Mouse (Mus musculus) midbrain, embryonic 11.5 days (tissue): ENCODE measurements around the gene 2010003K11Rik. TPM values are rescaled to one million over a fixed set of nuclear protein-coding genes. Genes with fewer than 3 reads are reported as not detected.
A peak's percentile ranks its signal among the peaks of the same experiment; 100 is the strongest.

Experiments
- ATAC-seq: fragments of 200-750 bp; cut with Nextera tagmentation; 2 replicates; pipeline ENCODE4 v1.8.0; 2017; ENCODE audit warnings: moderate TSS enrichment, moderate library complexity; ENCODE audit not compliant: low FRiP score
- DNase-seq: peaks from one replicate; pipeline ENCODE4 v3.0.0; 2015; ENCODE audit warnings: low spot score; ENCODE audit errors: missing footprints
- H3K27ac ChIP-seq: fragments of 300-500 bp; sonication (generic); 2 replicates; pipeline ENCODE4 v1.5.1; 2014; ENCODE audit warnings: low read depth, low read length
- H3K27me3 ChIP-seq: fragments of 300-500 bp; sonication (generic); 2 replicates; pipeline ENCODE4 v1.6.1; 2014; ENCODE audit warnings: mild to moderate bottlenecking, low read length, moderate library complexity, mixed read lengths; ENCODE audit not compliant: control insufficient read depth, insufficient read depth
- H3K36me3 ChIP-seq: fragments of 300-500 bp; sonication (generic); 2 replicates; pipeline ENCODE4 v1.6.1; 2014; ENCODE audit warnings: mild to moderate bottlenecking, low read length, moderate library complexity, mixed read lengths; ENCODE audit not compliant: control insufficient read depth, insufficient read depth
- H3K4me1 ChIP-seq: fragments of 300-500 bp; sonication (generic); 2 replicates; pipeline ENCODE4 v1.6.1; 2014; ENCODE audit warnings: low read length; ENCODE audit not compliant: control insufficient read depth, insufficient read depth
- H3K4me2 ChIP-seq: fragments of 300-500 bp; sonication (generic); 2 replicates; pipeline ENCODE4 v1.6.1; 2014; ENCODE audit warnings: mild to moderate bottlenecking, moderate library complexity
- H3K4me3 ChIP-seq: fragments of 300-500 bp; sonication (generic); 2 replicates; pipeline ENCODE4 v1.5.1; 2014; ENCODE audit warnings: low read depth, low read length
- H3K9ac ChIP-seq: fragments of 300-500 bp; sonication (generic); 2 replicates; pipeline ENCODE4 v1.6.1; 2014; ENCODE audit warnings: low read length
- H3K9me3 ChIP-seq: fragments of 300-500 bp; sonication (generic); 2 replicates; pipeline ENCODE4 v1.6.1; 2016; ENCODE audit warnings: low read length; ENCODE audit not compliant: control insufficient read depth
- WGBS: fragments of 180-500 bp; shearing (Covaris S2); extraction: QIAGEN DNeasy Blood & Tissue Kit; methylation state at CpG from one replicate; pipeline ENCODE4 v1.1.7; 2014; 5-methylcytosine and 5-hydroxymethylcytosine counted together
- polyA plus RNA-seq: library from polyadenylated mRNA; unstranded; fragments of >200 nt; fragmentation: Nextera tagmentation; extraction: Ambion mirVana; gene quantifications from 2 replicates; pipeline ENCODE4 v1.2.1, GENCODE M21; 2014

The 2010003K11Rik gene
- not detected in 2 replicates for polyA plus RNA-seq

DNA sequence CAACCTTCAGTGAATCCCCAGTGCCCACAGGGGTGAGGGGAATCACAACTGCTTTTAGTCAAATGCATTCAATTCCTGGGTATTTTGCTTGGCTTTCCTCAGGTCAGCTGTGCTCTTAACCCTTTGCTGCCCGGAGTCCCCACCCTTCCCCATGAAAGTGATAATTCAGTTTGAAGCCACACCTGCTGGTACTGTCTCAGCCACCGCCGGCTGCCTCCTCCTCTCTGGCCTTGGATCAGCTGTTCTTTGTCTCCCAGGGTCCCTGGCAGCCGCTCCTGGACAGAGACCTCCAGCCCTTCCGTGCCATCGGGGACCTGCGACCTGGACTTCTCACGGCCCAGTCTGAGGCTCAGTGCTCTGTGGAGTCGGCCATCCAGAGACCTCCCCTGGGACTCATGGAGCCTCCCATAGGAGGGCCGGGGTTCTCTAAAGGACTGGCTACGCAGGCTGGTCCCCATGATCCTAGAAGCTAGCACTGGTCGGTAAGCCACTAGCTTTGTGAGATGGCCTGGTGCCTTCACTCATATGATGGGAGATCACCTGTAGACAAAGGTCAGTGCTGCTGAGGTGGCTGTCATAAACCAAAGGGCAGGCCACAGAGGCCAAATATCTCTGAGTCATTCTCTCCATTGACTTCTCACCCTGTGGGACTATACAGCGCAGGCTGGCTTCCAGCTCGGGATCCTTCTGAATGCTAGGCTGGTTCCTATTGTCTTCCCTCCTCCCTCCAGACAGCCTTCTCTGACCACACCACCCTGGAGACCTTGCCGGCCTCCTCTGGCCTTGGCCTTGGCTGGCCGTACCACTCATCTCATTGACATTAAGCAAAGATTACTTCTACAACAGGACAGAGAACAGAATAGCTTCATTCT lies at the start of gene 2010003K11Rik:
Gene 2010003K11Rik, minus strand, starts transcription at position 522 of the 872 bp plus-strand sequence.
- 59% methylated on average over 16 of the region's 16 CpGs for WGBS
- Histone ChIP-seq H3K27me3 (no peaks in the 10 kb centered on the region), H3K36me3 (no peaks in the 10 kb centered on the region), H3K27ac (no peak within 1 kb of the TSS), H3K9ac (no peak within 1 kb of the TSS), H3K4me2 (peak within 1 kb of the TSS; percentile 7; the same call in 1 of the 2 replicates), H3K9me3 (no peaks in the 10 kb centered on the region), H3K4me1 (no peaks in the 10 kb centered on the region), H3K4me3 (no peak within 1 kb of the TSS)
- ATAC-seq (no peak), DNase-seq (no peak)

DNA sequence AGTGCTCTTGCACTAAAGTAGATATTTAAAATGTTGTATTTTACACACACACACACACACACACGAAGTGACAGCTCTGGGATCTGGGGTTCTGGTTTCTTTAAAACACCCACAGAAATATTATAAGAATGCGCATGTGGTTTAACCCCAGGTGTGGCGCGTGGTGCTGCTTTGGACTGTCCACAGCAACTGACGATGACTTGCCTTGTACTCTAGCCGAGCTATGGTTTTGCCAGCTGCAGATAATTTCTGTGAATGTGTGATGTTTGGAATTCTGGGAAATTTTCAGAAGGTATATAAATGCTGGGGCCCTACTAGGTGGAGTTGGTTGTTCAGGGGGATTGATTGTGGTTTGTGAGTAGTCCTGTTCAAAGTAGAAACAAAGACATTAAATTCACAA lies 49.4 kb upstream of the 2010003K11Rik start:
- WGBS = 86% methylated on average over 6 of the region's 6 CpGs
- no peak overlapping the region for H3K27ac ChIP-seq
- H3K4me3 ChIP-seq = no peak overlapping the region
- peak; percentile 51 for DNase-seq
- H3K4me1 ChIP-seq = no peaks in the 10 kb centered on the region
- H3K36me3 ChIP-seq = no peaks in the 10 kb centered on the region
- H3K9ac ChIP-seq = no peak overlapping the region
- no peaks in the 10 kb centered on the region for H3K27me3 ChIP-seq
- ATAC-seq = no peak
- H3K9me3 ChIP-seq = no peaks in the 10 kb centered on the region
- H3K4me2 ChIP-seq = no peak overlapping the region

DNA sequence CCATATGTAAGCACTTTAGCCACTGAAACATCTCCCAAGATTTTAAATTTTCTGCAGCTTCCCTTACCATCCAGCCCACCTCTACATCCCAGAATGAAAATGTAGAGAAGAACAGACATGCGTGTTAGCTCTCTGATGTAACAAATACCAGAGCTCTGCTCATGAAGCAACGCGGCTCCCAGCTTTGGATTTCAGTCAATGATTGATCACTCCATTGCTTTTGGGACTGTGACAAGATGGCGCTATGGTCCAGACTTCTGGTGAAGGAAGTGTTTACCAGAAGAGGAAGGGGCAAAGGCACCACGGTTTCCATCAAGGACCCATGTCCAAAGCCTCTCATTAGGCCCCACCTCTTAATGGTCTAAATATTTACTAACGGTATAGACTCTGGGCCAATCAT lies 47.5 kb upstream of the 2010003K11Rik start:
- no peak overlapping the region for H3K4me2 ChIP-seq
- H3K36me3 ChIP-seq = no peaks in the 10 kb centered on the region
- ATAC-seq = no peak
- DNase-seq = peak; percentile 8
- H3K4me3 ChIP-seq = no peak overlapping the region
- H3K27ac ChIP-seq = no peak overlapping the region
- H3K4me1 ChIP-seq = no peaks in the 10 kb centered on the region
- 93% methylated on average over 6 of the region's 6 CpGs for WGBS
- no peak overlapping the region for H3K9ac ChIP-seq
- H3K9me3 ChIP-seq = no peaks in the 10 kb centered on the region
- no peaks in the 10 kb centered on the region for H3K27me3 ChIP-seq

DNA sequence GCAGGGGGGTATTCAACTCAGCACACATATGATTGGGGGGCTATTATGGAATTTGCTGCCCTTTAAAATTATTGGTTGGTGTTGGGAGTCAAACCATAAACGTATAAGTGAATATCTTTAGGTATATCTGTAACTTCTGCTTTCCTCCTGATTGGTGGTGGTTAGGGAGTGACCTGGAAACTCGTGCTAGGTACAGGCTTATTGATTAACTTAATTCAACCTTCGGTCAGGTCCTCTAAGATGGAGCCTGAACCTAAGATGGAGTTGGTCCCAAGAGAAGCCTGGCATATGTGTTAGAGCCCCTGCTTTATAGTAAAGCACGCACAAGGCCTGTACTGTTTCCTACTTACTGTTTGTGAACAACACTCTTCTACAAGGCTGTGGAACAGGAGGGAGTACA lies 46.7 kb upstream of the 2010003K11Rik start:
- 87% methylated on average over 4 of the region's 4 CpGs for WGBS

DNA sequence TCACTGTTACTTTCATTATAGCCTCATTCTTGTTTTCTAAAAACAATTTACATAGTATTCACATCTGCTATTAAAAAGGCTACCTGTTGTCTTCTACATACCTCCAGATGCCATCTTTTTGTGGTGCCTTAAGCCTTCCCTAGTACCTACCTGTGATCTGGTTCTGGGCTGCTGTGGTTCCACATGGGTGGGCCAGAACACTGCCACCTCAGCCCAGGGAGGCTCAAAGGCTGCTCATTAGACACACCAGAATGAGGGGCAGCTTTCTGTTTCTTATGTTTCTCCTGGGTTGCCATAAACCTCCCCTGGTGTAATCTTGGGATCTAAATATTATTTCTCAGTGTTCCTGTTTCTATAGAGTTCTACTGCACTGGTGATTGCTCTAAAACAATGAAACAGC lies 43.7 kb upstream of the 2010003K11Rik start:
- H3K4me2 ChIP-seq = no peak overlapping the region
- no peaks in the 10 kb centered on the region for H3K4me1 ChIP-seq
- no peak for DNase-seq
- H3K36me3 ChIP-seq = no peaks in the 10 kb centered on the region
- no peaks in the 10 kb centered on the region for H3K27me3 ChIP-seq
- no peak overlapping the region for H3K4me3 ChIP-seq
- H3K9ac ChIP-seq = no peak overlapping the region
- H3K27ac ChIP-seq = no peak overlapping the region
- no peak for ATAC-seq
- no peaks in the 10 kb centered on the region for H3K9me3 ChIP-seq

More for the DNA sequence above, 46.7 kb upstream of the 2010003K11Rik start:
- Histone ChIP-seq H3K4me2 (no peak overlapping the region), H3K27me3 (no peaks in the 10 kb centered on the region), H3K36me3 (no peaks in the 10 kb centered on the region), H3K4me1 (no peaks in the 10 kb centered on the region), H3K9me3 (no peaks in the 10 kb centered on the region), H3K4me3 (no peak overlapping the region), H3K9ac (no peak overlapping the region), H3K27ac (no peak overlapping the region)
- ATAC-seq (no peak), DNase-seq (peak; percentile 68)

DNA sequence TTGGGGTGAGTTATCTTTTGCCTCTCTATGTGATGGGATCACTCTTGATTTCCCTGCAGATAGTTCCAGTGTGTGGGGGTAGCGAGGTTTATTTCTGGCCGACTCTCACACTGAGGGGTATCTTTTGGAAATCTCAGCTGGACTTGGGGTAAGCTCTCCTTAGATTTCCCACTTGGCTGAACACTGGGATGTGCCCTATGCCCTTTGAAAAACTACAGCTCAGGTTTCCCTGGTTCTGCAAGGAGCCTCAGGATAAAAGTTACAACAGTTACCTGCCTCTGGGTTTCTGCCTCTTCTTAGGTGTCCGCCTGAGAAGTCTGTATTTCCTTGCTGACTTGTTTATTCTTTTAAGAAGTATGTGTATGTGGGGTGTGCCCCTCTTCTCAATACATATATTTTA lies 42.6 kb upstream of the 2010003K11Rik start:
- no peak overlapping the region for H3K4me3 ChIP-seq
- H3K4me2 ChIP-seq = no peak overlapping the region
- H3K36me3 ChIP-seq = no peaks in the 10 kb centered on the region
- ATAC-seq (no peak), DNase-seq (no peak)
- H3K27ac ChIP-seq = no peak overlapping the region
- H3K27me3 ChIP-seq = no peaks in the 10 kb centered on the region
- no peaks in the 10 kb centered on the region for H3K4me1 ChIP-seq
- 81% methylated on average over 3 of the region's 3 CpGs for WGBS
- no peaks in the 10 kb centered on the region for H3K9me3 ChIP-seq
- H3K9ac ChIP-seq = no peak overlapping the region

DNA sequence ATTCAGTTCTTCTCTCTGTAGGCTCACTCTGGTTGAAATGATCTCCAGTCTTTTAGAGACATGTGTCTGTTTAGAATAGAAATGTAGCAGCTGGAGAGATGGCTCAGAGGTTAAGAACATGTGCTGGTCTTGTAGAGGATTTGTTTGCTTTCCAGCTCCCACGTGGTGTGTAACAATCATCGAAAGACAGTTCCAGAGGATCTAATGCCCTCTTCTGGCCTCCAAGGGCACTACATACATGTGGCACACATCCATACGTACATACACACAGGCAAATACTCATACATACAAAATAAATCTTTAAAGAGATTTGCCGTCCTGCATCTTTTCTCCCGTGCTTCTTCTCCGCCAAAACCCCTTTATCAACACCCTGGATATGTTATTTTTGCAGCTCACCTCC lies 41.9 kb upstream of the 2010003K11Rik start:
- ATAC-seq = no peak
- Histone ChIP-seq H3K9me3 (no peaks in the 10 kb centered on the region), H3K4me3 (no peak overlapping the region), H3K9ac (no peak overlapping the region), H3K27ac (no peak overlapping the region), H3K36me3 (no peaks in the 10 kb centered on the region), H3K4me1 (no peaks in the 10 kb centered on the region), H3K4me2 (no peak overlapping the region), H3K27me3 (no peaks in the 10 kb centered on the region)
- DNase-seq = no peak
- 88% methylated on average over 6 of the region's 6 CpGs for WGBS

DNA sequence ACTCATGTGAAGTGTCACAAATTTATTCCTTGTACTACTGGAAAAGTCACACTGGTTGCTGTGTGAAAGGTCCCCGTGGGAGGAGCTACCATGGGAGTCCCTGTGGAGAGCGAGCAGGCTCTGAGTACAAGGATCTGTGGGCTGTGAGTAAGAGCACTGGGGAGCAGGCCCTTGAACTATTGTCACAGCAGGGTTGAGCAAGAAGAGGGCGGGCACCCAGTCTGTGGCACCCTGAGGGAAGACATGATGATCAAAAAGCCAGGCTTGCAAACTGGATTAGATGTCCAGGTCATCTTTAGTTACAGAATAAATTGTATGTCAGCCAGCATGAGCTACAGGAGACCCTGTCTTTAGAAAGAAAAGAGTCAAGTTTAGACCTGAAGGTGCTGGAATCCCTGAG lies 38.2 kb upstream of the 2010003K11Rik start:
- no peak for ATAC-seq
- Histone ChIP-seq H3K36me3 (no peaks in the 10 kb centered on the region), H3K4me2 (no peak overlapping the region)

DNA sequence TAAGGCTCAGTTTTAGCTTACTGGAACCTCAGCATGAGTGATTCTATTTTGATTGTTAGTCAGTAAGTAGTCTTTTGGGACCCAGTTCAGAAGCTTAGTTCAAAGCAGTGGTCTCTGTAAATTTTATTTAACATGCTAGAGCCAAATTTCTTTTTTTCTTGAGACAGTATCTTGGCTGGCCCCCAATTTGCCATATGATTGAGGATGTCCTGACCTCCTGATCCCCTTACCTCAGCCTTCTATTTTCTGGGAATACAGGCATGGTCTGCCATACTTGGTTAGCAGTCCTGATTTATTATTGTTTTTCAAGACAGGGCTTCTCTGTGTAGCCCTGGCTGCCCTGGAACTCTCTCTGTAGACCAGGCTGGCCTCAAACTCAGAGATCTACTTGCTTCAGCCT lies 37.5 kb upstream of the 2010003K11Rik start:
- no peak overlapping the region for H3K4me2 ChIP-seq
- no peak overlapping the region for H3K27ac ChIP-seq
- no peaks in the 10 kb centered on the region for H3K9me3 ChIP-seq
- H3K36me3 ChIP-seq = no peaks in the 10 kb centered on the region
- H3K27me3 ChIP-seq = no peaks in the 10 kb centered on the region
- no peaks in the 10 kb centered on the region for H3K4me1 ChIP-seq
- ATAC-seq = no peak
- H3K4me3 ChIP-seq = no peak overlapping the region
- no peak overlapping the region for H3K9ac ChIP-seq
- no peak for DNase-seq

More for the DNA sequence above, 38.2 kb upstream of the 2010003K11Rik start:
- WGBS = 67% methylated on average over 3 of the region's 3 CpGs
- no peak overlapping the region for H3K4me3 ChIP-seq
- no peak for DNase-seq
- no peak overlapping the region for H3K9ac ChIP-seq
- no peaks in the 10 kb centered on the region for H3K9me3 ChIP-seq
- no peaks in the 10 kb centered on the region for H3K27me3 ChIP-seq
- H3K27ac ChIP-seq = no peak overlapping the region
- no peaks in the 10 kb centered on the region for H3K4me1 ChIP-seq
